Mouse (Mus musculus): ENCODE results near the gene Itgb6. TPM values are rescaled to one million over a fixed set of nuclear protein-coding genes. Genes with fewer than 3 reads are reported as not detected.
A peak's percentile ranks its signal among the peaks of the same experiment; 100 is the strongest.

Gene Itgb6
- polyA plus RNA-seq, 1 experiment from 2014 or later = 0.38 TPM

DNA sequence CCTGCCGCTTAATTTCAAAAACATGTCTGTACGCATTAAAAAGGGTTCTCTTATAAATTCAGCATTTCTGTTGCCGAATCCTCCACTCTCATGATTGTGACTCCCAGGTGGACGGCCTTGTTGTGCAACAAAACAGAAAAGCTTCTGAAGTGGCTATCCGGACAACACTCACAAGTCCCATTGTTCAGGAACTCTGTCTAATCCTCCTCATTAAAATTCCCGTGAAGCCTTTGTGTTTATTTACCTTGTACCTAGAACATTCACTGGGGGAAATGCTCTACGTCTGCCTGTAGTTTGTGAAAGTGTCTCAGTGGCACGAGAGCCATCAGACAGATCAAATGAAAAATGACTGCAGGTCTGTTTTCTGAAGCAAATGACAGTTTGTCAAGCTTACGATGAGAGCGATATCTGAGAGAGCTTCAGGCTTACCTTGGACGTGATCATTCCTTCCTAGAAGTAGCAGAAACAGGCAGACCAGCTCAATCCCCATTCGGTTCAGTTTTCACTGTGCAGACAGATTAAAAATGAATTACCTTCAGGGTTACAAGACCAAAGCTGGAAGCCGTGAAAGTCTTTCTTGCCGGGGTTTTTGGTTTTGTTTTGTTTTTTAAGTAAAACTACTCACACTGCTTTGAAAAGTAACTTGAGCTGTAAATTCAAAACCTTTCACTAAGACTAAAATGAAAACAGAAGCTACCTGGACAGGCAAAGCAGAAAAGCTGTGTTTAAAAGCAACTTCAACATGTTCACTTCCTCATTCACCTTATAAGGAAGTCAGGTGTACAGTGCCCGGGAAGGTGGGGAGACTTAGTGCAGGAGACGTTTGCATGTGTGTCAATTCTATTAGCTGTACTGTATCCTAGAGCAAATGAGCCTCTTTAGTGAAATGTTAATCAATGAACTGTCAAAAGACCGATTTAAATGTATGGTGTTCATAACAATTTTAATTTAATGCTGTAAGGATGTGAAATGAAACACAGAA, 49.2 kb downstream of the Itgb6 start:
- Histone ChIP-seq H3K4me3 (no peak overlapping the region), H3K9ac (no peak overlapping the region), H3K27me3 (no peaks in the 10 kb centered on the region), H3K27ac (no peak overlapping the region), H3K4me2 (no peak overlapping the region), H3K9me3 (replicated peaks) (no peaks in the 10 kb centered on the region), H3K36me3 (no peaks in the 10 kb centered on the region), H3K4me1 (replicated peaks) (no peaks in the 10 kb centered on the region)
- WGBS = 56% methylated on average over 17 of the region's 17 CpGs
- ATAC-seq (replicated peaks; ENCODE audit: insufficient number of reproducible peaks, insufficient read depth, low FRiP score, low read depth) = no peak

- Histone ChIP-seq H3K4me3 (no peak overlapping the region), H3K9ac (no peak overlapping the region), H3K27me3 (no peaks in the 10 kb centered on the region), H3K4me2 (no peak overlapping the region), H3K9me3 (replicated peaks) (no peaks in the 10 kb centered on the region), H3K4me1 (replicated peaks) (no peaks in the 10 kb centered on the region), H3K36me3 (no peaks in the 10 kb centered on the region), H3K27ac (no peak overlapping the region)
- ATAC-seq (replicated peaks; ENCODE audit: insufficient number of reproducible peaks, insufficient read depth, low FRiP score, low read depth) = no peak
- WGBS = 79% methylated on average over 1 of the region's 1 CpGs
Measured at GRCm38 (mm10) chr2:60671215-60671614, 51.2 kb downstream of the Itgb6 start.

DNA sequence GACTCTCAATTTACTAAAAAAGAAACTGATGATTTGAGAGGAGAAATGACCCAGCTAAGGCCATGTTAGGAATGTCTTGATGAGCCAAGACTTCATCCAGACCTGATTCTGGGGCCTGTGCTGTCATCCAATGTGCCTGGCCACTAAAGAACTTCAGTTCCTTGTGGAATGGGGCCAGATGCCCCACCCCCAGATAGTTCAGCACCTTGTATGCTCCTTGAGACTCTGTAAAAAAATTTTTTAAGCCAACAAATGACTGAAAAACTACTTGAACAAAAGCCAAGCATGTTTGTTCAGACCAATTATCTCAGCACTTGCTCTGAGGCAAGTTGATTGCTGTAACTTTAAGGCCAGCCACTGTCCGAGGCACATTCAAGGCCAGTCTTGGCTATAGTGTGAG, 59.4 kb downstream of the Itgb6 start:
- no peaks in the 10 kb centered on the region for H3K36me3 ChIP-seq

GRCm38 (mm10) chr2:60659993-60660392, 62.5 kb downstream of the Itgb6 start:
- no peaks in the 10 kb centered on the region for H3K36me3 ChIP-seq
- no peak overlapping the region for H3K4me3 ChIP-seq
- H3K4me2 ChIP-seq = no peak overlapping the region
- ATAC-seq (replicated peaks; ENCODE audit: insufficient number of reproducible peaks, insufficient read depth, low FRiP score, low read depth) = no peak
- no peak overlapping the region for H3K27ac ChIP-seq
- H3K27me3 ChIP-seq = no peaks in the 10 kb centered on the region
- H3K4me1 ChIP-seq (replicated peaks) = no peaks in the 10 kb centered on the region
- H3K9ac ChIP-seq = no peak overlapping the region
- WGBS = 85% methylated on average over 4 of the region's 4 CpGs
- H3K9me3 ChIP-seq (replicated peaks) = no peaks in the 10 kb centered on the region

More for the DNA sequence above, 59.4 kb downstream of the Itgb6 start:
- Histone ChIP-seq H3K4me3 (no peak overlapping the region), H3K27ac (no peak overlapping the region), H3K9ac (no peak overlapping the region), H3K4me2 (no peak overlapping the region), H3K4me1 (replicated peaks) (no peaks in the 10 kb centered on the region), H3K9me3 (replicated peaks) (no peaks in the 10 kb centered on the region), H3K27me3 (no peaks in the 10 kb centered on the region)
- WGBS = 82% methylated on average over 1 of the region's 1 CpGs
- no peak for ATAC-seq (replicated peaks; ENCODE audit: insufficient number of reproducible peaks, insufficient read depth, low FRiP score, low read depth)

- H3K27ac ChIP-seq = no peak overlapping the region
- ATAC-seq (replicated peaks; ENCODE audit: insufficient number of reproducible peaks, insufficient read depth, low FRiP score, low read depth) = no peak
- no peaks in the 10 kb centered on the region for H3K4me1 ChIP-seq (replicated peaks)
- no peaks in the 10 kb centered on the region for H3K36me3 ChIP-seq
- no peaks in the 10 kb centered on the region for H3K27me3 ChIP-seq
- H3K9me3 ChIP-seq (replicated peaks) = no peaks in the 10 kb centered on the region
- no peak overlapping the region for H3K4me3 ChIP-seq
- no peak overlapping the region for H3K9ac ChIP-seq
- WGBS = 75% methylated on average over 3 of the region's 3 CpGs
- no peak overlapping the region for H3K4me2 ChIP-seq
Measured at GRCm38 (mm10) chr2:60658992-60659391, 63.5 kb downstream of the Itgb6 start.

- Histone ChIP-seq H3K36me3 (no peaks in the 10 kb centered on the region), H3K9me3 (replicated peaks) (no peaks in the 10 kb centered on the region), H3K9ac (no peak overlapping the region), H3K27ac (no peak overlapping the region), H3K4me3 (no peak overlapping the region), H3K4me2 (no peak overlapping the region), H3K27me3 (no peaks in the 10 kb centered on the region), H3K4me1 (replicated peaks) (peaks cover 3% of the 10 kb centered on the region; the same call in 1 of the 2 replicates)
- no peak for ATAC-seq (replicated peaks; ENCODE audit: insufficient number of reproducible peaks, insufficient read depth, low FRiP score, low read depth)
- WGBS = 46% methylated on average over 4 of the region's 4 CpGs
Measured at GRCm38 (mm10) chr2:60654828-60655227, 67.6 kb downstream of the Itgb6 start.

DNA sequence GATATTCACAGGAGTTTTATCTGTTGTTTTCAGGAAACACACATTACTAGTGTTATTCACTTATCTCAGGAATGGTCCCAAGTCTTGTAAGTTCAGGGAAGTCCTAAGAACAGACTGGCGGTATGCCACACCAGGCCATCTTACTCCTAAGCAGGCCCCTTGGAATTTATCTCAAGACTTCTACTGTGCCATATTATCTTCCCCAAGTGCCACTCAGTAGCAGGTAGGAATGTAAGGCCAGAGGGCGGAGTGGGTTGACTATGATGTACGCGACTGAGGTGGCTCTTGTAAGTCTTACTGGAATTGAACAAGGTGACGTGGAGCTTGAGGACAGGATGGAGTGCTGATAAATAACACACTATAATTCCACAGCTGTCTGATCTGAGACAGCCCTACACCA, 72.3 kb downstream of the Itgb6 start:
- H3K4me2 ChIP-seq = no peak overlapping the region
- no peaks in the 10 kb centered on the region for H3K36me3 ChIP-seq
- no peak overlapping the region for H3K4me3 ChIP-seq
- H3K27me3 ChIP-seq = no peaks in the 10 kb centered on the region
- H3K9ac ChIP-seq = no peak overlapping the region
- no peaks in the 10 kb centered on the region for H3K9me3 ChIP-seq (replicated peaks)
- H3K4me1 ChIP-seq (replicated peaks) = peaks cover 3% of the 10 kb centered on the region; the same call in 1 of the 2 replicates
- no peak overlapping the region for H3K27ac ChIP-seq
- no peak for ATAC-seq (replicated peaks; ENCODE audit: insufficient number of reproducible peaks, insufficient read depth, low FRiP score, low read depth)
- WGBS = 67% methylated on average over 5 of the region's 5 CpGs

DNA sequence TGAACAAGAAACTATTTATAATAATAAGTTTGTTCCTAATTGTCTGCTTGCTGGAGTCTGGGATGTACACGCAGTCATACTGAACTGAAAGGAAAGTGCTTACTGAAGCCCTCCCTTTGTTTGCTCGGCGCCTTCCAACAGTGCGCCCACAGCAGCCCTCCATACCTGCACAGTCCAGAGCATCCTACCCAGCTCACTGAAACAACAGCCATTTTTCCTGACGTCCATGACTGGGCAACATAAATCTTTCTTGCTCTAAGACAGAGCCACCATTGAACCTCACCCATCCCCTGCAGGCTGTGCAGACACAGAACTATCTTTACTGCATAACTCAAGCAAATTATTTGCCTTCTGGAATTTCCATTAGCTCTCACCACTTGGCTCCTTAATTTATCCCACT, 74.8 kb downstream of the Itgb6 start:
- Histone ChIP-seq H3K36me3 (no peaks in the 10 kb centered on the region), H3K27me3 (no peaks in the 10 kb centered on the region)
- ATAC-seq (replicated peaks; ENCODE audit: insufficient number of reproducible peaks, insufficient read depth, low FRiP score, low read depth) = no peak

GRCm38 (mm10) chr2:60646583-60646982, 75.9 kb downstream of the Itgb6 start:
- Histone ChIP-seq H3K4me1 (replicated peaks) (no peaks in the 10 kb centered on the region), H3K9me3 (replicated peaks) (no peaks in the 10 kb centered on the region), H3K9ac (no peak overlapping the region), H3K4me3 (no peak overlapping the region), H3K27ac (no peak overlapping the region), H3K4me2 (no peak overlapping the region), H3K36me3 (no peaks in the 10 kb centered on the region), H3K27me3 (no peaks in the 10 kb centered on the region)
- WGBS = 87% methylated on average over 6 of the region's 6 CpGs
- ATAC-seq (replicated peaks; ENCODE audit: insufficient number of reproducible peaks, insufficient read depth, low FRiP score, low read depth) = no peak

More for the DNA sequence above, 74.8 kb downstream of the Itgb6 start:
- Histone ChIP-seq H3K9ac (no peak overlapping the region), H3K4me3 (no peak overlapping the region), H3K4me1 (replicated peaks) (peaks cover 3% of the 10 kb centered on the region; the same call in 1 of the 2 replicates), H3K4me2 (no peak overlapping the region), H3K9me3 (replicated peaks) (no peaks in the 10 kb centered on the region), H3K27ac (no peak overlapping the region)
- WGBS = 79% methylated on average over 5 of the region's 5 CpGs

DNA sequence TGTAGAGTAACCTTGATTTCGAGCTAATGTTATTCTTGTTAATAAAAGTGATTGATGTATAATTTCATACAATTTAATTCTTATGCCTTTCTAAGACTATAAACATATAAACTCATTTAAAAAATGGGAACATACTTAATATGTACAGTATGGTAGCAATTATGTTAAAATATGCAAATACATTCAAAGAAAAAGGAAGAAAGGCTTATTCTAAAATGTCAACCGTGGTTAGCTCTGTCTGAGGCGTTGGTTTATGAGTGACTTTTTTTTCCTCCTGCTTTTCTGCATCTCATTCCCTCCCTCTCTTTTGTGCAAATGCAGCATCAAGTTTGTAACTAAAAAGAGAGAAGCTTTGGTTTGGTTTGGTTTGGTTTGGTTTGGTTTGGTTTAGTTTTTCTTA, 79.0 kb downstream of the Itgb6 start:
- Histone ChIP-seq H3K9me3 (replicated peaks) (no peaks in the 10 kb centered on the region), H3K4me2 (no peak overlapping the region), H3K4me1 (replicated peaks) (peaks cover 14% of the 10 kb centered on the region), H3K36me3 (no peaks in the 10 kb centered on the region), H3K9ac (no peak overlapping the region), H3K27me3 (no peaks in the 10 kb centered on the region), H3K27ac (no peak overlapping the region), H3K4me3 (no peak overlapping the region)
- WGBS = 78% methylated on average over 3 of the region's 3 CpGs
- no peak for ATAC-seq (replicated peaks; ENCODE audit: insufficient number of reproducible peaks, insufficient read depth, low FRiP score, low read depth)

GRCm38 (mm10) chr2:60642606-60643005, 79.8 kb downstream of the Itgb6 start:
- Histone ChIP-seq H3K27me3 (no peaks in the 10 kb centered on the region), H3K27ac (no peak overlapping the region), H3K36me3 (no peaks in the 10 kb centered on the region), H3K9me3 (replicated peaks) (no peaks in the 10 kb centered on the region), H3K4me2 (no peak overlapping the region), H3K9ac (no peak overlapping the region), H3K4me3 (no peak overlapping the region), H3K4me1 (replicated peaks) (peaks cover 15% of the 10 kb centered on the region)
- WGBS = 80% methylated on average over 7 of the region's 7 CpGs
- ATAC-seq (replicated peaks; ENCODE audit: insufficient number of reproducible peaks, insufficient read depth, low FRiP score, low read depth) = no peak

GRCm38 (mm10) chr2:60640342-60640672, 82.1 kb downstream of the Itgb6 start:
- no peaks in the 10 kb centered on the region for H3K9me3 ChIP-seq (replicated peaks)
- ATAC-seq (replicated peaks; ENCODE audit: insufficient number of reproducible peaks, insufficient read depth, low FRiP score, low read depth) = no peak
- WGBS = 20% methylated on average over 7 of the region's 7 CpGs

More at GRCm38 (mm10) chr2:60640342-60640672, 82.1 kb downstream of the Itgb6 start:
- Histone ChIP-seq H3K4me2 (peak overlapping the region; percentile 1; the same call in 1 of the 2 replicates), H3K27ac (no peak overlapping the region), H3K9ac (no peak overlapping the region), H3K4me3 (no peak overlapping the region), H3K36me3 (no peaks in the 10 kb centered on the region), H3K27me3 (no peaks in the 10 kb centered on the region), H3K4me1 (replicated peaks) (peaks cover 19% of the 10 kb centered on the region)
